ENCODE assay signal across 33 mouse cellular contexts in genomic region chr14:97983251-97983650, GRCm38 (mm10).
A peak's percentile ranks its signal among the peaks of the same experiment; 100 is the strongest.
DNase-seq lines count a peak whose midpoint lies in the region; ATAC-seq lines count a peak whose summit lies in the region.
"Had no signal": no experiment of that assay in that cellular context is flagged by ENCODE, and none has a peak within 500 bp of the region (broad histone marks: within the 10 kb centered on the region; RNA-seq: fewer than 3 reads in every experiment).

No protein-coding gene starts in this region.

- no peaks in the 10 kb centered on the region for H3K9me3 ChIP-seq in kidney, embryonic 15.5 days (replicated peaks)
- H3K9me3 ChIP-seq: embryonic facial prominence, embryonic 10.5 days; embryonic facial prominence, embryonic 15.5 days; forebrain, embryonic 13.5 days; G1E; hindbrain, embryonic 12.5 days; intestine, embryonic 15.5 days; limb, embryonic 10.5 days; limb, embryonic 15.5 days; liver, embryonic 13.5 days; lung, embryonic 15.5 days; neural tube, embryonic 15.5 days had no signal

- H3K4me2 ChIP-seq in kidney, embryonic 15.5 days = no peak overlapping the region
- H3K4me2 ChIP-seq: embryonic facial prominence, embryonic 15.5 days; forebrain, embryonic 13.5 days; heart, embryonic 11.5 days; hindbrain, embryonic 12.5 days; intestine, embryonic 15.5 days; limb, embryonic 15.5 days; liver, embryonic 13.5 days; lung, embryonic 15.5 days; neural tube, embryonic 15.5 days had no signal

- 32% methylated on average over 3 of the region's 3 CpGs for WGBS in kidney, embryonic 15.5 days

- no peaks in the 10 kb centered on the region for H3K36me3 ChIP-seq in kidney, embryonic 15.5 days
- H3K36me3 ChIP-seq: embryonic facial prominence, embryonic 10.5 days; embryonic facial prominence, embryonic 15.5 days; G1E; hindbrain, embryonic 12.5 days; intestine, embryonic 15.5 days; limb, embryonic 10.5 days; limb, embryonic 15.5 days; liver, embryonic 13.5 days; lung, embryonic 15.5 days; neural tube, embryonic 15.5 days had no signal

- no peak for DNase-seq in kidney, postnatal 25 days
- peak; percentile 17 for DNase-seq in lung, postnatal 14 days
- DNase-seq in cerebellum, adult 9-10 months = no peak
- DNase-seq: adrenal gland, postnatal 25 days; cerebellum, adult 11-12 months; cerebellum, postnatal 14 days; gastrocnemius, postnatal 25 days; heart, adult 18-20 months; heart, postnatal 36 days; kidney, adult 2 months; layer of hippocampus, adult 9-11 months; liver, embryonic 13.5 days; midbrain, embryonic 14.5 days; retina, postnatal 1 day; right cerebral cortex, postnatal 25 days; thymus, postnatal 25 days had no signal

- no peak overlapping the region for H3K4me3 ChIP-seq in kidney, embryonic 15.5 days (replicated peaks)
- H3K4me3 ChIP-seq: embryonic facial prominence, embryonic 10.5 days; embryonic facial prominence, embryonic 15.5 days; forebrain, embryonic 13.5 days; hindbrain, embryonic 12.5 days; intestine, embryonic 15.5 days; limb, embryonic 10.5 days; limb, embryonic 15.5 days; liver, embryonic 13.5 days; lung, embryonic 15.5 days; neural tube, embryonic 15.5 days had no signal

- no peaks in the 10 kb centered on the region for H3K27me3 ChIP-seq in kidney, embryonic 15.5 days
- H3K27me3 ChIP-seq: embryonic facial prominence, embryonic 15.5 days; hindbrain, embryonic 12.5 days; intestine, embryonic 15.5 days; limb, embryonic 15.5 days; liver, embryonic 13.5 days; lung, embryonic 15.5 days; neural tube, embryonic 15.5 days had no signal

- no peak overlapping the region for H3K9ac ChIP-seq in kidney, embryonic 15.5 days
- H3K9ac ChIP-seq: embryonic facial prominence, embryonic 15.5 days; forebrain, embryonic 13.5 days; hindbrain, embryonic 12.5 days; intestine, embryonic 15.5 days; limb, embryonic 15.5 days; liver, embryonic 13.5 days; lung, embryonic 15.5 days; neural tube, embryonic 15.5 days had no signal

- peaks cover 35% of the 10 kb centered on the region for H3K4me1 ChIP-seq in kidney, embryonic 15.5 days
- H3K4me1 ChIP-seq: embryonic facial prominence, embryonic 15.5 days; intestine, embryonic 15.5 days; limb, embryonic 15.5 days; liver, embryonic 13.5 days; lung, embryonic 15.5 days; neural tube, embryonic 15.5 days had no signal

- peak overlapping the region; percentile 89 for H3K27ac ChIP-seq in kidney, embryonic 15.5 days
- H3K27ac ChIP-seq: embryonic facial prominence, embryonic 10.5 days; embryonic facial prominence, embryonic 15.5 days; forebrain, embryonic 13.5 days; hindbrain, embryonic 12.5 days; hindbrain, postnatal 0 days; intestine, embryonic 15.5 days; limb, embryonic 10.5 days; limb, embryonic 15.5 days; liver, embryonic 13.5 days; lung, embryonic 15.5 days; neural tube, embryonic 15.5 days had no signal

- no peak for ATAC-seq in kidney, embryonic 15.5 days (replicated peaks; ENCODE audit: low FRiP score)
- peak; percentile 68 for ATAC-seq in common myeloid progenitor, adult 5-6 weeks (replicated peaks; ENCODE audit: low read depth, poor library complexity, severe bottlenecking)
- ATAC-seq in megakaryocyte-erythroid progenitor cell, adult 5-6 weeks (replicated peaks; ENCODE audit: low FRiP score, low TSS enrichment, poor library complexity, severe bottlenecking) = peak; percentile 97
- no peak for ATAC-seq in monocyte, adult 5-6 weeks (replicated peaks; ENCODE audit: insufficient number of reproducible peaks, low FRiP score, low TSS enrichment, poor library complexity, severe bottlenecking)
- ATAC-seq: forebrain, embryonic 13.5 days; hindbrain, postnatal 0 days; intestine, embryonic 15.5 days; Patski had no signal

Comparison
In these comparisons a context has a peak if more than half of its experiments do, and no peak if none do; other contexts are left out.
1. ATAC-seq: peak in common myeloid progenitor, adult 5-6 weeks (single experiment) and megakaryocyte-erythroid progenitor cell, adult 5-6 weeks (single experiment); none in kidney, embryonic 15.5 days (single experiment) and monocyte, adult 5-6 weeks (single experiment).